Mouse (Mus musculus) bone marrow, adult 2 months (tissue): ENCODE results near the gene Tssk6.

ENCODE experiments used
- CTCF ChIP-seq: fragments of 200-500 bp; IDR thresholded peaks from 2 replicates; pipeline ENCODE4 v1.5.1; 2011; ENCODE audit warnings: low read length, control low read depth; ENCODE audit not compliant: control insufficient read depth, insufficient read depth
- POLR2A ChIP-seq: fragments of 200-500 bp; IDR thresholded peaks from 2 replicates; pipeline ENCODE4 v1.6.1; 2011; ENCODE audit warnings: low read depth, mild to moderate bottlenecking, control low read depth, low read length, borderline replicate concordance; ENCODE audit not compliant: control insufficient read depth

DNA sequence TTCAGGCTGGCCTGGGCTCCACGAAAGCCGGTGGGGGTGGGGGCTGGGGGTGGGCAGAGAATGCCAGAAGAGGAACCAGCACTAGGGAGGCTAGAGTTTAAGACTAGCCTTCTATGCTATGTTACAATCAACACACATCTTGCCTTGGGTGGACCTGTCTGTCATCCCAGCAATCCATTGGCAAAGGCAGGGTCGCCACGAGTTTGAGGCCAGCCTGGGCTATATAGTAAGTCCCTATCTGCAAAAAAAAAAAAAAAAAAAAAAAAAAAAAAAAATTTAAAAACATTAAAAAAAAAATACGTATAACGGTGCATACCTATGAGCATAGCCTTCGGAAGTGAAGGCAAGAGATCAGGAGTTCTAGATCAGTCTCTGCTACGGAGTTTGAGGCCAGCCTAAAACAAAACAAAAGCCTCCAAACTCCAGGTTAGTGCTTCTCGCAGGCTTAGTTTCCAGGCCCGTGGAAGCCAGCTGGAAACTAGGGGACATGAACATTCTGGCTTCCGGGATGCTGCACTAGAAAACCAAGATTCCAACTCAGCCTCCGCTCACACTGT, 1.0 kb upstream of the Tssk6 start:
- TF ChIP-seq POLR2A = no peak
- no peak for TF ChIP-seq CTCF
